Mouse (Mus musculus) lung, embryonic 15.5 days (tissue): ENCODE data around the gene Herpud1. TPM values are rescaled to one million over a fixed set of nuclear protein-coding genes. Genes with fewer than 3 reads are reported as not detected.

Source experiments
- ATAC-seq: fragments of 200-750 bp; cut with Nextera tagmentation; 2 replicates; pipeline ENCODE4 v1.8.0; 2017; ENCODE audit warnings: moderate number of reproducible peaks, borderline replicate concordance; ENCODE audit not compliant: low FRiP score, low TSS enrichment; ENCODE audit errors: extremely low read depth
- H3K27ac ChIP-seq: fragments of 300-500 bp; sonication (generic); 2 replicates; pipeline ENCODE4 v1.5.1; 2015; ENCODE audit warnings: moderate library complexity, mild to moderate bottlenecking, inconsistent platforms
- H3K27me3 ChIP-seq: fragments of 300-500 bp; sonication (generic); 2 replicates; pipeline ENCODE4 v1.6.1; 2015; ENCODE audit warnings: inconsistent platforms
- H3K36me3 ChIP-seq: fragments of 300-500 bp; sonication (generic); 2 replicates; pipeline ENCODE4 v1.6.1; 2015; ENCODE audit warnings: inconsistent platforms
- H3K4me1 ChIP-seq: fragments of 300-500 bp; sonication (generic); 2 replicates; pipeline ENCODE4 v1.6.1; 2015; ENCODE audit warnings: inconsistent platforms
- H3K4me2 ChIP-seq: fragments of 300-500 bp; sonication (generic); 2 replicates; pipeline ENCODE4 v1.6.1; 2015; ENCODE audit warnings: inconsistent platforms, mild to moderate bottlenecking, moderate library complexity
- H3K4me3 ChIP-seq: fragments of 300-500 bp; sonication (generic); 2 replicates; pipeline ENCODE4 v1.5.1; 2015; ENCODE audit warnings: mild to moderate bottlenecking, inconsistent platforms
- H3K9ac ChIP-seq: fragments of 300-500 bp; sonication (generic); 2 replicates; pipeline ENCODE4 v1.6.1; 2015; ENCODE audit warnings: inconsistent platforms
- H3K9me3 ChIP-seq: fragments of 300-500 bp; sonication (generic); 2 replicates; pipeline ENCODE4 v1.6.1; 2016; ENCODE audit warnings: inconsistent platforms
- WGBS: fragments of 180-500 bp; shearing (Covaris S2); methylation state at CpG from one replicate; pipeline ENCODE4 v1.1.7; 2015; 5-methylcytosine and 5-hydroxymethylcytosine counted together
- polyA plus RNA-seq: library from polyadenylated mRNA; unstranded; fragments of >200 nt; fragmentation: Nextera tagmentation; extraction: Ambion mirVana; gene quantifications from 2 replicates; pipeline ENCODE4 v1.2.1, GENCODE M21; 2015

Herpud1 gene
- polyA plus RNA-seq, 1 experiment from 2014 or later = 116 TPM

DNA sequence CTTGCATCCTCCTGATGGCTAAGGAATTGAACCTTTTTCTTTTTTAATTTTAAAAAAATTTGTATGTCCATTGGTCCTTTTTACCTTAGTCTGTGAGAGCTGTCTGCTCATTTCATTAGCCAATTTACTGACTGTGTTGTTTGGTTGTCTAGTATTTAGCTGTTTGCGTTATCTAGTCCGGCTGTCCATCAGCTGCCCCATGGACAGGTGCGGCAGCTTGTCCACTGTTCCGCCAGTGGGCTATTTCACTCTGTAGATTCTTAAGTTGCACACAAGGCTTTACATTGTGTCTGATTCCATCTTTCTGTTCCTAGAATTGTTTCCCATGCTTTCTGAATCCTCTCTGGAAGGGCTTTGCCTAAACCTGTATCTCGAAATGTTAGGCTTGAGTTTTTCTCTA, 52.4 kb downstream of the Herpud1 start:
- Histone ChIP-seq H3K4me3 (no peak overlapping the region), H3K9ac (no peak overlapping the region), H3K4me2 (no peak overlapping the region), H3K36me3 (no peaks in the 10 kb centered on the region), H3K27me3 (peaks cover 6% of the 10 kb centered on the region), H3K9me3 (no peaks in the 10 kb centered on the region), H3K4me1 (peaks cover 4% of the 10 kb centered on the region), H3K27ac (no peak overlapping the region)
- 85% methylated on average over 5 of the region's 5 CpGs for WGBS
- no peak for ATAC-seq

DNA sequence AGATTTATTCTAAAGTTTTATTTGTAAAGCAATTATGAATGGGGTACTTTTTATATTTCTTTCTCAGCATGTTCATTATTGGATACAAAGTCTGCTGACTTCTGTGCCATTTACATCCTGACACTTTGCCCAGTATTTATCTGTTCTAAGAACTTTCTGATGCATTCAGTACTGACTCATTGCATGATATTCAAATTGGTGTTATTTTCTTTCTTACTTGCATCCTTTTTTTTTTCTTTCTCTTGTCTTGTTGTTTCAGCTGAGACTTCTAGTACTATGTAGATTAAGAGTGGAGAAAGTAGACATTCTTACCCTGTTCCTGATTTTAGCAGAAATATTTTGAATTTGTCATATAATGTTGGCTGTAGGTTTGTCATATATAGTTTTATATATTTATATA, 53.5 kb downstream of the Herpud1 start:
- H3K36me3 ChIP-seq = no peaks in the 10 kb centered on the region
- no peak overlapping the region for H3K27ac ChIP-seq
- no peaks in the 10 kb centered on the region for H3K27me3 ChIP-seq
- H3K9me3 ChIP-seq = no peaks in the 10 kb centered on the region
- no peak overlapping the region for H3K9ac ChIP-seq
- ATAC-seq = no peak
- no peaks in the 10 kb centered on the region for H3K4me1 ChIP-seq
- no peak overlapping the region for H3K4me2 ChIP-seq
- H3K4me3 ChIP-seq = no peak overlapping the region

DNA sequence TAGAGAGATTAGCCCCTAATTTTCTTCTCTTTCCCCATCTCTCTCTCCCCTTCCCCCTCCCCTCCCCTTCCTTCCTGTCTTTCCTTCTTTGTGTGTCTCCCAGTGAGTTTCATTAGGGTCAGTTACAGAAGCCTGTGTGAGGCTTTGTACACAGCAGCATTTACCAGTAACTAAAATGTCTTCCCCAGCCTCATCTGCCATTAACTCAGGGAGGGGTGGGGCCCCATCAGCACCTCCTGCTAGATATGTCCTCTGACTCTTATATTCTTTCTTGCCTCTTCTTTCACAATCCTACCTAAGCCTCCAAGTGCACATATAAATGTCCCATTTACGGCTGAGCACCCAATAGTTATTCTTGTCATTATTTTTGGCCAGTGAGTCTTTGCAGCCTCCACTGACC, 54.2 kb downstream of the Herpud1 start:
- ATAC-seq = no peak
- no peak overlapping the region for H3K4me3 ChIP-seq
- H3K4me1 ChIP-seq = no peaks in the 10 kb centered on the region
- 79% methylated on average over 1 of the region's 1 CpGs for WGBS
- no peaks in the 10 kb centered on the region for H3K9me3 ChIP-seq
- H3K27ac ChIP-seq = no peak overlapping the region
- H3K36me3 ChIP-seq = no peaks in the 10 kb centered on the region
- H3K27me3 ChIP-seq = no peaks in the 10 kb centered on the region
- H3K9ac ChIP-seq = no peak overlapping the region
- H3K4me2 ChIP-seq = no peak overlapping the region

DNA sequence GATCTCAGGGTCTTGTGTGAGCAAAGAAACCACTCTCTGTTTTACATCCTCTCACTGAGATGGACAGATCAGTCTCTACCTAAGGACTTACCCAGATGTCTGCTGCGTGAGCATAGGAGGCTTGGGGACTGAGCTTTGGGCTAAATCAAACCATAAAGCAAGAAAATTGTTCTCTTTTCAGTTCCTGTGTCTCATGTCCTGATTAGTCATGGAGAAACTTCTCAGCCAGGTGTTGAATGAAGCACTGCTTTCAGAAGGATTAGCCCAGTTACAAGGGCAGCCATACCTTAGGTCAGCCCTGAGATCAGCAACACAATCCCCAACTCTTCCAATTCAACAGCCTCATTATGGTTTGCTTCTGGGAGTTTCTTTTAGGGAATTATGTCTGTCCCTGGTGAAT, 55.4 kb downstream of the Herpud1 start:
- no peak overlapping the region for H3K4me2 ChIP-seq
- no peak for ATAC-seq

DNA sequence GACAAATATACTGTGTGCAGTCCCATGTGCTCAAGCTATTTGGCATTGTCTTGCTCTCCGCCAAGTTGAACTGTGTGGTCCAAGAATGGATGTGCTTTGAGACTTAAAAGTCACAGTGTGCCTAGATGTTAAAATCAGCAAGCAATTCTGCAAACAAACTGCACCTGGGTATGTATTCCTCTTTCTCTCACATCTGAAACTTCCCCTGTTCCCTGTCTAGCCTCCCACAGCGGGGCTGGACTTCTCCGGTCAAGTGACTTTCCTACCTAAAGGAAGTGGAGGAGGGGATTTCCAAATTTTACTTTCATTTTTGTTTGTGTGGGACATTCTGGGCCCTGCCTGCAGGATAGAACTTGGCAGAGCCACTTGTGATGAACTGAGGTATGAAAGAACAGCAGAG, 56.9 kb downstream of the Herpud1 start:
- Histone ChIP-seq H3K27ac (no peak overlapping the region), H3K27me3 (no peaks in the 10 kb centered on the region), H3K4me2 (no peak overlapping the region), H3K9me3 (no peaks in the 10 kb centered on the region), H3K4me3 (no peak overlapping the region), H3K9ac (no peak overlapping the region), H3K4me1 (no peaks in the 10 kb centered on the region), H3K36me3 (no peaks in the 10 kb centered on the region)
- no peak for ATAC-seq
- 78% methylated on average over 3 of the region's 3 CpGs for WGBS

More for the DNA sequence above, 55.4 kb downstream of the Herpud1 start:
- H3K36me3 ChIP-seq = no peaks in the 10 kb centered on the region
- no peaks in the 10 kb centered on the region for H3K27me3 ChIP-seq
- H3K4me3 ChIP-seq = no peak overlapping the region
- H3K9ac ChIP-seq = no peak overlapping the region
- H3K9me3 ChIP-seq = no peaks in the 10 kb centered on the region
- H3K27ac ChIP-seq = no peak overlapping the region
- 79% methylated on average over 1 of the region's 1 CpGs for WGBS
- no peaks in the 10 kb centered on the region for H3K4me1 ChIP-seq

DNA sequence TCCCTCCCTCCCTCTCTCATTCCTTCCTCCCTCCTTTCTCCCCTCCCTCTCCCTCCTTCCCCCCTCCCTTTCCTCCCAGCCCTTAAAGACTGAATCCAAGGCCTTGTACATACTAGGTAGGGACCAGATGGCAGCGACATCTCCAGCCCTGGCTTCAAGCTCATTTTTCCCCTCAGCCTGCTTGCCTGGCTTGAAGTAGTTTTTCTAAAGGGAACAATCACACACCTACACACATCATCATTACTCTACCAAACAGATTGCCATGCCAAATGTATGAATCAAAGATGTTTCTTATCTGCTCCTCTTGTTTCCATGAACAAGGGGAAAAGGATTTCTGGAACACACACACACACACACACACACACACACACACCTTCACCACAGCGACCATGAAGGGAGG, 58.2 kb downstream of the Herpud1 start:
- ATAC-seq = no peak
- H3K4me3 ChIP-seq = no peak overlapping the region
- no peaks in the 10 kb centered on the region for H3K36me3 ChIP-seq
- no peaks in the 10 kb centered on the region for H3K4me1 ChIP-seq
- no peaks in the 10 kb centered on the region for H3K27me3 ChIP-seq
- no peaks in the 10 kb centered on the region for H3K9me3 ChIP-seq
- no peak overlapping the region for H3K9ac ChIP-seq
- no peak overlapping the region for H3K27ac ChIP-seq
- 71% methylated on average over 2 of the region's 2 CpGs for WGBS
- no peak overlapping the region for H3K4me2 ChIP-seq

Other genes starting within 250 kb of the Herpud1 start
- gene Mt4, start 249.2 kb upstream of the Herpud1 start, polyA plus RNA-seq = not detected in 2 replicates
- gene Mt3, start 233.8 kb upstream of the Herpud1 start, polyA plus RNA-seq = 5.5 and 5.7 TPM in 2 replicates
- gene Mt2, start 213.8 kb upstream of the Herpud1 start, polyA plus RNA-seq = 26.6 and 33.1 TPM in 2 replicates
- gene Mt1, start 207.4 kb upstream of the Herpud1 start, polyA plus RNA-seq = 144 and 179 TPM in 2 replicates
- gene Nup93, start 171.9 kb upstream of the Herpud1 start, polyA plus RNA-seq = 99.9 and 101 TPM in 2 replicates
- gene Slc12a3, start 57.2 kb upstream of the Herpud1 start, polyA plus RNA-seq = 0.14 TPM in 1 of 2 replicates, not detected in the other
- 0.10 and 0.43 TPM in 2 replicates for gene Nlrc5, start 47.9 kb downstream of the Herpud1 start, polyA plus RNA-seq
- 9.6 and 10.3 TPM in 2 replicates for gene Cpne2, start 146.6 kb downstream of the Herpud1 start, polyA plus RNA-seq
- 33.7 and 35.2 TPM in 2 replicates for gene Rspry1, start 215.5 kb downstream of the Herpud1 start, polyA plus RNA-seq
- 55.4 and 59.8 TPM in 2 replicates for gene Fam192a, start 215.6 kb downstream of the Herpud1 start, polyA plus RNA-seq